Mouse (Mus musculus): Measurements from ENCODE around the gene Ralgapa2. TPM values are rescaled to one million over a fixed set of nuclear protein-coding genes. Genes with fewer than 3 reads are reported as not detected.

The Ralgapa2 gene
- 10 to 100 TPM; 19.2 to 19.7 TPM for total RNA-seq (2021)
- long read RNA-seq, experiment 1, partial matches to known transcripts: 1 of 3 reads
- long read RNA-seq, experiment 1, other reads (novel, unspliced or antisense): 2 of 3 reads
- long read RNA-seq, experiment 2, partial matches to known transcripts: 1 of 3 reads
- long read RNA-seq, experiment 2, other reads (novel, unspliced or antisense): 1 of 3 reads

DNA sequence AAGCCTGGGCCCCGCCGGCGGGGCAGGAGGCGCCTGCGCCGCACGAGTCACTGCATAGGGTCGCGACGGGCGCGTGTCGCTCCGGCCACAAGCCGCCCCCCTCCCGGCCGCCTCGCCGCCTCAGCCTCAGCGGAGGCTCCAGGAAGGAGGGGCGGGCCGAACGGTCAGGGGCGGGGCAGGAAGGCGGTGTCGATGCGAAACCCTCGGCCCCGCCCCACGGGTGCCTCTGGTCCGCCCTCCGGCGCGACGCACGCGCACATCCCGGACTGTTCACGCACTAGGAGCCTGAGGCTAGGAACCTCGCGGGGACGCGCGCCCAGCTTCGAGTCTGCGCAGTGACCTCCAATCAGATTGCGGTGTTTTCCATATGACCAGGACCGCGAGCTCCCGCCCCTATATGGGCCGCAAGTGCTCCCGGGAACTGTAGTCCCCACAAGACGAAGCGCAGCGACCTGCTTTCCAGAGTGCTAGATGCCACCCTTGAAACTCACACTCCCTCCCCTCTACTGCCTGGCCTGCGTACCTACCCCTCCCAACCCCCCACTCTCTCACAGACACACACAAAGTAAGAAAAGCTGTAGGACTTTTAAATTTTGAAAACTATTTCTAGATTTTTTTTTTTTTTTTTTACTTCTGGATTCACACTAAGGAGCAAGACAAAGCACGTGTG lies at the start of gene Ralgapa2:
Gene Ralgapa2 (minus strand): TSS at position 434 of the 670 bp plus-strand sequence.
- peak; percentile 97 to 100 for DNase-seq (ENCODE audit: low spot score in 2 of 2)

DNA sequence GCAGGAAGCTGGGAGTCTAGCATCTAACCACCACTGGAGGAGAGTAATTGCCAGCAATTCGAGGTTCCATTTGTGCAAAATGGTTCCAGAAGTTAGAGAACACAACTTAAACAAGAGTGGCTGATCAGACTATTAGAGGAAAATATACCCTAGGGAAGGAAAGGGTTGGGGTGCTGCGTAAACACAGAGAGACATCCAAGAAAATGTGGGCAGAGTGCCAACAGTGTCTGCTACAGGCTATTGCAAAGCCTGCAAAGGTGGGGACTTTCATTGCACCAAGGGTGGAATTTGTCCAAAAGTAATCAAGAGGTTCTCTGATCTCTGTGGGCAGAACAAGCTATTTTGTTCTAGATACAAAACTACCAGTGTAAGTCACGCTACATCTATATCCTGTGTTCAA lies 49.4 kb upstream of the Ralgapa2 start:
- DNase-seq (ENCODE audit: low spot score in 2 of 2): no peak

DNA sequence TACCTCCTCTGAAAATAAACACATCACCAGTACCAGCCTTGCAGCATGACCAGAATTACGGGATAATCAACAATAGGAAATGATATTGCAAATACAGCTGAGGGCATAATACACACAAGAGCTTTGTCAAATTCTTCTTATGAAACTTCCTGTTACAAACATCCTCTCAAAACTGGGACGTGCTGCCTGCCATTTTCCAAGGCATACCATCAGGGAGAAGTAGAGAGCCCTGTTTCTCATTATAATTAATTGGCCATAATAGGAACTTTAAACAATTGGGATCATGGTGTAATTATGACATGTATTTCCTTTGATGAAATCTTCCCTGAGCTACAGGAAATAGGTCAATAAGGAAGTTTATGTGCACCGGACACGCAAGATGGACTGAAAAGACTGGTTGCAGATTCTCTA lies 48.5 kb upstream of the Ralgapa2 start:
- no peak for DNase-seq (ENCODE audit: low spot score in 2 of 2)

DNA sequence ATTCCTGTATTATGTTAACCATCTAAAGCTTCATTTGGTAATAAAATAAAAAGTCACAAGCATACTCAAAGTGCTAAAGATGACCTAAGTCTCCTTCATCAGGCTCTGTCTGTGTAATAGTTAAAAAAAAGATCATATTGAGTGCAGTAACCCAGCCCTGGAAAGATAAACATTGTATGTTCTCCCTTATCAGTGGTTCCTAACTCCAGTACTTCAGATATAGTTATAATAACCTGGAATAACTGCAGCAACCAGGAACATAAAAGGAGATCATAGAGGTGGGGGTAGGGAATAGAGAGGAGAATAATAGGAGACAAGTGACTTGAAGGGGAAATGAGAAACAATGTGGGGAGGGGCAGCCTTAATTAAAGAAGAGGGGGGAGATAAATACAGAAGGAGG lies 44.0 kb upstream of the Ralgapa2 start:
- DNase-seq (ENCODE audit: low spot score in 2 of 2): no peak

DNA sequence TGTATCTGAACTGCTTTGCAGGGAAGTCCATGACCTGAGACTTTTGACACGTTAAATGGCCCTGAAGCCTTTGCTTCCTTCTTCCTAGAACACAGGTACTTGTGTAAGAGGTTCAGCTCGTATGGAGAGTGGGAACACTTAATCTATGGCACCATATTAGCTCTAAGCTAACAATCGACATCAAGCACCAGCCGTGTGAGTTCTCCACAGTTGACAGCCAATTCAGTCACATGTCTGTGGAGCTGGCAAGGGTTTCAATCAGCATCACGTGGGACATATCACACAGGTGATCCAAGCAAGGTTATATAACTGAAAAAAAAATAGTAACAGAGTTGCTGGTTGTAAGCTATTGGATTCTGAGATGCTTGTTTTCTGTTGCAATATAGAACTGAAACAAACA lies 43.2 kb upstream of the Ralgapa2 start:
- no peak for DNase-seq (ENCODE audit: low spot score in 2 of 2)

DNA sequence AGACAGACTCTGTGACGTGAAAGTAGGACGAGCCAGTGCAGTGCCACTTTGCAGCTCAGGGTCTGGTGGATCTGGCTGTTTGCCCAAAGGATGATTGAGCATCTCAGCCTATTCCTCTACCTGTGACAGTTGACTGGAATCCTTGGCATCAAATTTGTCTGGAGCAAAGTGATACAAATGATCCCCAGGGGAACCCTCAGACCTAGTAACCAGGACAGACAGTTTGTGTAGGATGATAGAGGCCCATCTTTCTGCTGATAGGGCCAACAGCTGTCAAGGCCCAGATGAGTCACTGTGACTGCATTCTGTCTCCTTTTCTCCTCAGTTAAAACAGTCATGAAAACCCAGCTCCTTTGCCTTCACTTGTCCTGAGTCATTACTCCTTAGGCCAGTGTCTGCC lies 41.6 kb upstream of the Ralgapa2 start:
- DNase-seq (ENCODE audit: low spot score in 2 of 2): peak; percentile 11 to 23

DNA sequence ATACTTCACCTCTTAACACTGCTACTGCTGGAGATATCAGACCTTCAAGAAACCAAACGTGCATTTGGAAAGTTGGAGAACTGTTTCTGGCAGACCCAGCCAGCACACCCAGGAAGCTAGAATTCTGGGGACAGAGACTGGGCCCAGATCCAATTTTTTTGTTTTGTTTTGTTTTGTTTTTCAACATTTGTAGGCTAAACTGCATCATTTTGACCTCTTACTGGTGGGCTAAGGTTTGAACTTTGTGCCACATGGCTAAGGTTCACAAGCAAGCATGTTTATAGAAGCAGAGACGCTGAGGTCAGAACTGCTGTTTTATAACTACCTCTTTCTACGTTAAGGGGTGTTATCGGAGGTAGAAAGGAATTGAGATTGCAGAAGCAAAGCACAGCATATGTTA lies 39.7 kb upstream of the Ralgapa2 start:
- DNase-seq (ENCODE audit: low spot score in 2 of 2): no peak

DNA sequence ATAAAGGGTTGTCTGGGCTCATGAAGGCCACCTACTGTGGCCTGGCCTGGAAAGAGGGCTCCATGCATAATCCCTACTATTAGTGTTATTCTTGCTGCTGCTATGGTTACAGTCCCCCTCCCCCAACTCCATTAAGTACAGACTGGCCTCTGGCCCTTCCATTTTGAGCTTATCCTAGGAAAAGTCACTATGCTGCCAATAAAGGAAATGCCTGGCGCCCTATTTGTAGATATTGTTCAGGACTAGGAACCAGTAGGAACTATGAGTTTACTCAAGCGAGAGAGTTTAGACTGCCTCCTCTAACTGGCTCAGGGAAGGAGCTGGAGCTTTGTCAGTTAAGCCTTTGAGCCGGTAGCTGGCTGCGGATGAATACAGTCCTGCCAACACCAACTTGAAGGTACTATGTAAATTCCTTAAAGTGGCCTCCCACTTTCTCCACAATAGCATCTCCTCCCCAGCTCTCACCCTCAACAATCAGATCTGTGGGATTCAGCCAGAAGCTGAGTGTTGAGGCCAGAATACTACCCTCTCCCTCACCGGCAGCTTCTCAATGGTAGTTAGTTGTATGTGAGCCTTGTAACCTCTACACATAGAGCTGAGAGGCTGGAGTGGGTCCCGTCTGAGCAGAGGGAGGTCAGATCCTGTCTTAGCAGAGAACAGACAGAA lies 37.1 kb upstream of the Ralgapa2 start:
- peak in 1 of 2 experiments; percentile 7 for DNase-seq (ENCODE audit: low spot score in 2 of 2)

DNA sequence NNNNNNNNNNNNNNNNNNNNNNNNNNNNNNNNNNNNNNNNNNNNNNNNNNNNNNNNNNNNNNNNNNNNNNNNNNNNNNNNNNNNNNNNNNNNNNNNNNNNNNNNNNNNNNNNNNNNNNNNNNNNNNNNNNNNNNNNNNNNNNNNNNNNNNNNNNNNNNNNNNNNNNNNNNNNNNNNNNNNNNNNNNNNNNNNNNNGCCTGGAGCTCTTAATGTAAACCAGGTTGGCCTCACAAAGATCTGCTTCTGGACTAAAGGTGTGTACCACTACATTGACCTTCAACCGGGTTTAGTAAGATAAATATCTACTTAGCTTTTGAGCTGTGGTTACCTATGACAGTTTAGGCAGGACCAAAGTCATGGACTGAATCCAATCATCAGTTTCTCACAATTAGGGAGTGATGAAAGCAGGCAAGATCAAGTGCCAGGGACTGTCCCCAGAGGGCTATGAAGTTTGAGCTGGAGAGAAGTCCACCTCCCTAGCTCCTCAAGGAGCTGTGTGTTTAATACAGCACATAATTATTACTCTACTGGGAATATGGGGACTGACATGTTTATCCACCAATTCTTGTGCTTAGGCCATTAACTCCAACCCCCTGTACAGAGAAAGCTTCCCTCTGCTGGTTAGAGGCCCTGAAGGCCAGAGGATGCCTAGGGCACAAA lies 32.1 kb upstream of the Ralgapa2 start:
- DNase-seq (ENCODE audit: low spot score in 2 of 2): no peak

DNA sequence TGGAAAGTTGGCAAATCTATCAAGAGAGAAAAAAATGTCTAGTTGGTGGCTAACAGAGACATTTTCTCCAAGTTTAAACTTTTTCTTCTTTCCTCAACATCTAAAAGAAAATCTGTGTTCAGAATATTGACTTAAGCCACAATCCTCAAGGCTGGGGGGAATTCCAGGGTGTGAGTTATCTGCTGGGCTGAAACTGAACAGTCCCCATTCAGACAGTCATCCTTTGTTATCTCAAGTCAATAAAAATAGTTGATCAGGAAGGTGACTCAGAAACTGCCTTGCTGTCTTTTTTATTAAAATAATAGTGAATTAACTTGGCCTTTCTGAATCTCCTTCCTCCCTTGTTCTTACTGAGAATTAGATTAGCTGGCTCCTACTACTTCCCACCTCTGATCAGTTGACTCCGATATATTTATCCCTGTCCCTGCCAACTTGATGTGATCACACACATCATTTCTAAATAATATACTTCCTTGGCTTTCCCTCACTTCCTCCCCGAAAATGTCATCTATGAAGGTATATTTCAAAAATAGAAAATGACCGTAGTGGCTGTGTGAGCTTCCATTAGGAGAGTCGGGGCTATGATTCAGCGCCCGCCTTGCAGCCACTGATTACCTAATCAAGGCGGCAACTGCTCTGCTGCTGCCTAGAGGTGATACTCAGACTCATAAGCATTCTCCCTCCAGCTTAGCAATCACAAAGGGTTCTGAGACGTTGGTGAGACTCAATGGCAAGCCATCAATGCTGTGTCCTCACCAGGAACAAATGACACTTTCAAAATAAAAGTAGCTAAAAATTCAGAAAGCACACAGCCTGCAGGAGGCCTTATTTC lies 21.2 kb upstream of the Ralgapa2 start:
- DNase-seq (ENCODE audit: low spot score in 2 of 2): no peak

DNA sequence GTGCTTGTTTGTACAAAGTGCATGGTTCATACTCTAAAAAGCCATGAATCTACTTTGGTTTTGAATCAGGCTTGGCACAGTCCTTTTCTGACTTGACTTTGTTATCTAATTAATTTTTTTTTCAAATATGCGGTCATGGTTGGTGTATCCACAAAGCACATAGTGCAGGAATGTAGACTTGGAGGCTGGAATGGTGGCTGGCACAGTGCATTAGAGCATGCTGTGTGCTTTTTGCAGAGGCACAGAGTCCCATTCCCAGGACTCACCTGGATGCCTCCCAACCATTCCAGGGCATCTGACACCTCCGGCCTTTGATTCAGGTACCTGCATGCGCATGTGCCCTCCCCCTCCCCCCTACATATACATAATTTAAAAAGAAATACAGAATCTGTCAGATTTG lies 20.3 kb upstream of the Ralgapa2 start:
- DNase-seq (ENCODE audit: low spot score in 2 of 2): no peak

DNA sequence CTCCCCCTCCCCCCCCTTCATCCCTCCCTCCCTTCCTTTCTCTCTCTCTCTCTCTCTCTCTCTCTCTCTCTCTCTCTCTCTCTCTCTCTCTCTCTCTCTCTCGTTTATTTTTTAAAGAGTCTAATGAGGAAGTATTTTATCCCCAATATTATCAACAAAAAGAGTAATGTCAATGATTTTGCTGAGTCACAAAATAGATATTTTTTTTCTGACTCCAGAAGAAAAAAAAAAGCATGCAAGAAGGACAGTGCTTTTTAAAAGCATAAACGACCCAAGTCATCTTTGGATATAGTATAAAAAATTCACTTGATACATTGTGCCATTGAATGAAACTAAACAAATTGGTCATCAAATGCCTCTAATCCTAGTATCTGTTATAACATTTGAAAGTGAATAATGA lies 13.3 kb upstream of the Ralgapa2 start:
- DNase-seq (ENCODE audit: low spot score in 2 of 2): no peak

DNA sequence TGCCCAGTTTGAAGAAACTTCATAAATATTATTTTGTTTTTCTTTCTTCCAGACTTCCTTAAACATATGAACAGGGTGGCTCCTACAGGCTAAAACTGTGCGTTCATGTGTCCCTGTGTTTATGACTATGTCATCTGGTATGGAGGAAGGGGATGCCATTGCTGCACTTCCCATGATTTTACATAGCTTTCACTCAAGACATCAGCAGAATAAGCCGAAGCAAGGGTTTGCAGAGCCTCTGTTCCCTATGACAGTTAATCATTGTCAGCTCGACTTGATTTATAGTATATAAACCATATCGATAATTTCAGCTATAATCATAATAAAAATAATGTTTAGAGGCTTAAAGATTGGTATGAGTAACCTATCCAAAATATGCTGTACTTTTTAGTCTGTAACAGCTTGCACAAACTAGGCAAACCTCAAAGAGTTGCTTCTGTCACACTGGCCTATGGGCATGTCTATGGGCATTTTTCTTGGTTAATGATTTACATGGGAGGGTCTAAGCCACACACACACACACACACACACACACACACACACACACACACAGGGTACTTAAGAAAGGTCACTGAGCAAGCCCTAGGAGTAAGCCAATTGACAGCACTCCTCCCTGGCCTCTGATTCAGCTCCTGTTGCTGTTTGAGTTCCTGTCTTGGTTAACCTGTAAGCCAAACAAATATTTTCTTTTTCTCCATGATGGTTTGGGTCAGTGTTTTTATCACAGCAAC lies 12.7 kb upstream of the Ralgapa2 start:
- DNase-seq (ENCODE audit: low spot score in 2 of 2): no peak

DNA sequence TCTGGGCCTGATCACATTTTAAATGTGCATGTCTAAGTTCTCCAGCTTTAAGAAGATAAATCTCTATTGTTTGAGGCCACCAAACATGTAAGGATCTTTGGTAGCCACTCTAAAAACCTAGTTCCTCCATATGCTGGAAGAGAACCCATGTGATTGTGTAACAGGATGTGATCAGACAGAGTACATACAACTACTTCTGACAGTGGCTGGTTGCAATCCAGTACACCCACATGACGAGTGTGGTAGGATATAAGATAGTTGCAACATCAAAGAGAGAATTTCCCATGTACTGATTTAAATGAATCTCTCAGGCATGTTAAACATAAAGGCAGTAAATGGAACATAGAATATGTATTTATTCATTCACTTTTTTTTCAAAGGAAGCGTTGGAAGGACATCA lies 4.8 kb upstream of the Ralgapa2 start:
- DNase-seq (ENCODE audit: low spot score in 2 of 2): no peak

DNA sequence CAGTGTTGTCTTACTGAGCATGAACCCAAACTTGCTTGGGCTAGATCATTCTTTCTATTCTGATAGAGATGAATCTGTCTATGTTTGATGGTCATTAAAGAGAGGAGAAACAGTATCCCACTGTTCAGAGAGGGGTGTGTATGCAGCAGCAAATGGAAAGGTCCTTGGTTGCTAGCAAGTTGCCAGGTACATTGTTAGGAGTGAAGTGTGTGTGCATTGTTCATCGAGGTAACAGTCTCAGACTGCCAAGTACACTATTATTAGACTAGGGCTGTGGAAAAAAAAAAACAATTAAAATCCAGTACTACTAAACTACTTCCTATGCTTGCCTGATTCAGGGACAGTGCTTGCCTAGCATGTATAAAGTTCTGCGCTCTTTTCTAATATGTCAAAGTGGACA lies 2.9 kb upstream of the Ralgapa2 start:
- no peak for DNase-seq (ENCODE audit: low spot score in 2 of 2)

DNA sequence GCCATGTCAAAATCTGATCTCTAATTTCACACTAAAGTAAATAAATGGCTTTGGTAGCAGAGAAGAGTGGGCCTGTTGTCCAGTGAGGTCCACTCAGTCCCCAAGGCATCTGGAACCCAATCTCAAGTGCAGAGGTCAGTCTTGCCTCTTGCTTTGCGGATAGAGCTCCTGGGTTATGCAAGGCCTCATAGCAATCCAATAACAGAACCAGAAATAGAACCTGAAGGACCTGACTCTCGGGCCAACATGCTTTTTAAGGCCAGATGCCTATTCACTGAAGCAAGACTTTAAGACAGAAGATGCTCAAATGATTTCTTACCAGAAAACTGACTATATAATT lies 407 bp upstream of the Ralgapa2 start:
- no peak for DNase-seq (ENCODE audit: low spot score in 2 of 2)

DNA sequence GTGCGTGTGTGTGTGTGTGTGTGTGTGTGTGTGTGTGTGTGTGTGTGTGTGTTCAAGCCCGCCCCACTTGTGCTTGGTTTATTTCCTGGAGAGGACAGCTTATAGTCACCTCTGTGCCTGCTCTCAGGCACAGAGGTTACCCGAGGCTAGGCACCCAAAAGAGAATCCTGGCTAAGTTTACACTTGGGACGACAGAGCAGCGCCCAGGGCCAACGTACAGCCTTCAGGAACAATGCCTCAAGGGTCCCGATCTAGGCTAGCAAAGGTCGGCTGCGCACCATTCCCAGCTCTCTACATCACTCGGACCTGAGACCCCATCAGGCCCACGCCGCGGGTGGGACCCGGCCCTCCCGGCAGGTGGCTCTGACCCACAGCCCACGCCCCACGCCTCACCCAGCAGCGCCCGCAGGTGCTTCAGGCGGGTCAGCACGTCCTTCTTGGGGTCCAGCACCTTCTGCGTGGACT lies 711 bp downstream of the Ralgapa2 start:
- DNase-seq (ENCODE audit: low spot score in 2 of 2): peak in 1 of 2 experiments; percentile 8

DNA sequence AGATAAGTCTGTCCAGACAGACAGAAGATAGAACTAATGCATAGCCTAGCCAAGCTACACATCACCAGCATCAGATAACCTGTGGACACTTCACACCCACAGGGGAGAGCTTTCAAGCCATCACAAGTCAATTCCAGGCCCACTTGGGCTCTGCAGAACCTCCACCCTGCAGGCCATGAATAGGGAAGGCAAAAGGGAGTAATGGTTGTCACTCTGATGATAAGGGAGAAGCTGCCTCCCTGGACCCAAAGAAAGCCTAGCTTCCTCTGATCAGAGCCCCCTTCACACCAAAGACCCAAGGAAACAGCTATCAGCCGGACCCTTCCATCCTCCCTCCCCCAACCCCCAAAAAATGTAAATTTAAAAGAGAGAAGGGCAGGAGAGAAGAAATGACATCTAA lies 1.4 kb downstream of the Ralgapa2 start:
- DNase-seq (ENCODE audit: low spot score in 2 of 2): no peak

DNA sequence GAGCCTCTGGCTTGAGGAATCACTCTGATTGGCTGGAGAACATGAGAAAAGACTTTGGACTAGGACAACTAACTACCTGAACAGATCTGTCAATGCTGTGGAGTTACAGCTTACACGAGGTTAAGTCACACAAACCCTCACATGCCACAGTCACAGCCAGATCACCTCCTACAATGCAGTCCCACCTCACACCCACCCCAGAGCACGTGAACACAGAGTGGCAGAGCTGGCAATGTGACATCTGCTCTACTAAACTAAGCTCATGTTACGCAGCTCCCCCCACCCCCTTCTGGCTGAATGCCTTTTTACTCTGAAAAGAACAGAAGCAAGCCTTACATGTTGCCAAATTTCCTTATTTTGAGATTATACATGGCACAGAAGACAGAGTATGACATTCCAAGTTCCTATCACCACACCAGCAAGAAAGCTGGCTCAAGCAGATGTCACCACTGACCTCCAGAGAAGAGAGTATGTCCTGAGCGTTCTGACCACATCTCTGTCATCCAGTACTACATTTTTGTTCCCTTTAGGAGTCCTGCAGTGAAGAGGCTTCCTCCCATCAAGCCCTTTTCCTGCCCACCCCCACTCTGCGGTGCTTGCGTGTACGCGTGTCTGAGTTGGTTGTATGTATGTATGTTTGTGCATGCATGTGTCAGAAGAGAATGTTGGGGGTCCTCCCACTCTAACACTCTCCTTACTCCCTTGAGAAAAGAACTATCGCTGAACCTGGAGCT lies 9.4 kb downstream of the Ralgapa2 start:
- peak; percentile 57 to 70 for DNase-seq (ENCODE audit: low spot score in 2 of 2)

DNA sequence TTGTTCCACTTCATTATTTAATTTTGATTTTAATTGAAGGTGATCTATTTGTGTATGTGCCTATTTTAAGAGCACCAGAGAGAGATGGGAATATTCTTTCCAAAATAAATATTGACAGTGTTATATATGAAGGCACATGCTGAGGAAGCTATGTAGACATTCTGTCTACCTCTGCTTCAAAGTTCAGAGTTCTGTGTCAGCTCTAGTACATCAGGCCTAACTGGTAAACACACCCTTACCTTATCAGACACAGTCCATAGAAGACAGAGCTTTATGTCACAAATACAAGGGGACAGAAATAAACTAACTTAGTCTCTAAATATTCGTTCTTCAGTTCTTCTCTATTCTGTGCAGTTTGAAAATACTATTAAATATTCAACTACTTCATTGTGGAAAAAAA lies 12.1 kb downstream of the Ralgapa2 start:
- no peak for DNase-seq (ENCODE audit: low spot score in 2 of 2)
